Mouse (Mus musculus): Measurements from ENCODE around the gene Gchfr.

The Gchfr gene

GRCm38 (mm10) chr2:119166901-119167865 is at the start of gene Gchfr:
Gene Gchfr (plus strand): TSS chr2:119167773.
- DNase-seq (ENCODE audit: low read depth, low spot score): peak; percentile 61

GRCm38 (mm10) chr2:119136346-119136898 is 31.2 kb upstream of the Gchfr start:
- DNase-seq (ENCODE audit: low read depth, low spot score): no peak

DNA sequence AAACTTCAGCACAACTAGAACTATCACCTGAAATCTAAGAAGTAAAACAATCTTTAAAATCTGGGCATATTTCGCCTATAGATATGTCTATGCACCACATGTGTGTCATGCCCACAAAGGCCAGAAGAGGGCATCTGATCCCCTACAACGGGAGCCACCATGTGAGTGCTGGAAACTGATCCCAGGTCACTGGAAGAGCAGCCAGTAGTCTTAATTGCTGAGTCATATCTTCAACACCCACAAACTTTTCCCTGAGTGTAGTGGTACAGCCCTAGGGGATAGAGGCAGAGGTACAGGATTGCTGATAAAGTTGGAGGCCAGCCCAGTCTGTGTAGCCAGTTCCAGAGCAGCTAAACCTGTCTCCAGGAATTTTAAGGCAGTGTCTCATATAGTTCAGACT is 22.4 kb upstream of the Gchfr start:
- DNase-seq (ENCODE audit: low read depth, low spot score): no peak

GRCm38 (mm10) chr2:119146435-119146834 is 21.1 kb upstream of the Gchfr start:
- no peak for DNase-seq (ENCODE audit: low read depth, low spot score)

GRCm38 (mm10) chr2:119147160-119147678 is 20.4 kb upstream of the Gchfr start:
- DNase-seq (ENCODE audit: low read depth, low spot score): no peak

DNA sequence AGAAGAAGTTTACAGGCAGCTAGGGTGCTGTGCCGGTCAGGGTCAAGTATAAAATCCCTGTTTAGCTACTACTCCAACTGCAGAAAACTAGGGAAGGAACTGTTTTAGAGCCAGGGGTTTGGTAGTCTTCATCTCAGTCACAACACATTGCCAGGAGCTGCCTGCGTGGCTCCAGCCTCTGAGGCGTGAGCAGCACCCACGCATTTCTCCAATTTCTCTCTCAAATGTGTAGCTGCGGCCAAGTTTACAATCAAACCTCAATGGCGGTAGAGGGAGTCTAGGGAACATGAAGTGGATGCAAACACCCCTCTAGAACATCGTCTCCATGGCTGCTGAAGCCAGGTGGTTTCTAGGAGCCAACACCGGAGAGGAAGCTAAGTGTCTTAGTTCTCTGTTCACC is 19.8 kb upstream of the Gchfr start:
- no peak for DNase-seq (ENCODE audit: low read depth, low spot score)

GRCm38 (mm10) chr2:119152255-119152654 is 15.3 kb upstream of the Gchfr start:
- DNase-seq (ENCODE audit: low read depth, low spot score): no peak

GRCm38 (mm10) chr2:119154683-119155082 is 12.9 kb upstream of the Gchfr start:
- no peak for DNase-seq (ENCODE audit: low read depth, low spot score)

DNA sequence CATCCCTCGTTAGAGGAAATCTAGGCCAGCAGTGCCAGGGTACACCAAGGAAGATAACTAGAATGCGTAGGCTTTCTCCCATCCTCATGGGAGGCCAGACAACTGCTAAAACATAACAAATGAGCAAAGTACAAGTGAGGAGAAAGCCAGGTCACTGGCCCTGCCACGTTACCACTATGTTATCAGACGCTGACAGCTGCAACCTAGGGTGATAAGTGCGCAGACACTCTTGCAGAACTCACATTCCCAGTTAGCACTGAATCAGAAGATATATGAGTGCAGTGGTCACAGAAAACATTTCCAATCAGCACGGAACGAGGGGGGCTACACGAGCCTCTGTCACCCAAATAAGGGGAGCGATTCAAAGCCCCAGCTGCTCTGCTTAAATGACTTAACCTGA is 12.2 kb upstream of the Gchfr start:
- DNase-seq (ENCODE audit: low read depth, low spot score): no peak

DNA sequence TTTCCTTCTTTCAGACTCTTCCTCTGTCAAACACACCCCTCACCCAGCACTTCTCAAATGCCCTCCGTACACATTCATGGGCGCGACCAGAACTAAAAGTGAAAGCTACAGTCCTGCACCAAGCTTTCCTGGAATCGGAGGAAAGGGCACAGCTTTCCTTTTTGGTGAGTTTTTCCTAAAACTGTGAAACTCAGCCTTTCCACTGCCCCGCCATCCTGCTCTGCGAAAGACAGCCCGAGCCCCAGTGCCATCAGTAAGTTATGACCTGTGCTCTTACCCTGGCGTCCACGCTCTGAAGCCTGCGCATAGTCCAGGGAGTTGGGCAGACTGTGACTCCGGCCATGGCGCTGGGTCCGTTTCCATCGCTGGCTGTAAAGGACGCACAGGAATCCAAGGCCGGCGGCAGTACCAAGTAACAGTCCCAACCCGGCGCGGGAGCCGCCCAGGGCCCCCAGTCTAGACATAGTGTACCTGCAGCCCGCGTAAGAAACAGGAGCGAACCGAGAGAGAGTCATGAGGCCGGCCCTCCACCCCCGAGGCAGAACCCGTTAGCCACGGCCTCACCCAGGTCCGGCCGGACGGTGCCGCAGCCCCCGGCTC is 11.4 kb upstream of the Gchfr start:
- no peak for DNase-seq (ENCODE audit: low read depth, low spot score)

DNA sequence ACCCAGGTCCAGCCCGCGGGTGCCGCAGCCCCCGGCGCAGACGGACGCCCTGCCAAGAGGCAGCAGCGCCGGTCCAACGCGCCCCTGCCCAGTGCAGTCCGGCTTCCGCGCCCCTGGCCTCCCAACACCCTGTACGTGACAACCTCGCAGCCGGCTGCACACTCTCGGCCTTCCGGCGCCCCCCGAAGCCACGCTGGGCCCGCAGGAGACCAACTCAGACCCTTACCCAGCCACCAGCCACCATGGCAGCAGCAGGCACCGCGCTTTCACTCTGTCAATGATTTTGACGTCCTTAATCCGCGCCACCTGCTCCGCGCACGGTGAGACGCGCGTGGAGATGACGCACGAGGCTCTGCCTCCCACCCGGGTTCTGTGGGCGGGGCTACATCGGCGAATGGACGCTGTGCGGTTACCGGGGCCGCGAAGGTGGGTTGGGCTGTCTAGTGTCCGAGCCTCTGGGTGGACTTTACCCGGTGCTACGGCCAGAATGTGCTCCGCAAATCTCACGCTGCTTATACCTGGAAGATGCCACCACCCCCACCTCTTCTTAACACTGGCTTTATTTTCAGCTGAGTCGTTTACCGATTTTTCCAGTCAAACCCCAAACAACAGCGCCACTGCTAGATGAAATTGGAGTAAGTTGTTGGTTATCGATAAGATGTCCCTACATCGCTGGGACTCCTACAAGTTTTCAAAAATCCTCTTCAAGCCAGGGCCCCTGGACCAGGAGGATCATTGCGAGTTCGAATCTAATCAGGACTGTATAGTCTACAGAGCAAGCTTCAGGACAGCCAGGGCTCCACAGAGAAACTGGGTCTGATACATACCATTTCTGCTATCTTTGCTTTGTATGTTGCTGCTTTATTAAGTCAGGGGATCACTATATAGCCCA is 10.6 kb upstream of the Gchfr start, which contains the start of gene Rmdn3:
Rmdn3 (minus strand) TSS at position 354 of the 892 bp plus-strand sequence.
- DNase-seq (ENCODE audit: low read depth, low spot score): peak; percentile 96

GRCm38 (mm10) chr2:119157836-119158235 is 9.7 kb upstream of the Gchfr start:
- DNase-seq (ENCODE audit: low read depth, low spot score): no peak

DNA sequence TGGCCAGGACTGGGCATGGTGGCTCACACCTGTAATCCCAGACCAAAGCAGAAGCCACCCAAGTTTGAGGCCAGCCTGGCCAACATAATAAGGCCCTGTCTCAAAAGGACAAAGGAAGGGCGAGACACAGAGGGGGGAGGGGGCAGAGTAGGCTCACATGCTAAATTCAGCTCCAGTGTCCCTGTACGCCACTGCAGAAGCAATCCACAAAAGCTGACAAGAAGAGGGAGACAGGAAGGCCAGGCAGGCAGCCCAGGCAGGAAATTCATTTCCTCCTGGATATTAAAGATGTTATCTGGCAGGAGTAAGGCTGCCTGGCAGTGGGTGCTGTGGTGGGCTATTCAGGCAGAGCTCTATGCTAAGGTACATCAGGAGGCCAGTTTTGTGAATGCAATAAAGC is 6.3 kb upstream of the Gchfr start:
- no peak for DNase-seq (ENCODE audit: low read depth, low spot score)

- DNase-seq (ENCODE audit: low read depth, low spot score): no peak
These were observed 4.4 kb upstream of the Gchfr start for GRCm38 (mm10) chr2:119163135-119163534.

- no peak for DNase-seq (ENCODE audit: low read depth, low spot score)
These were observed 3.6 kb upstream of the Gchfr start for GRCm38 (mm10) chr2:119163999-119164398.

DNA sequence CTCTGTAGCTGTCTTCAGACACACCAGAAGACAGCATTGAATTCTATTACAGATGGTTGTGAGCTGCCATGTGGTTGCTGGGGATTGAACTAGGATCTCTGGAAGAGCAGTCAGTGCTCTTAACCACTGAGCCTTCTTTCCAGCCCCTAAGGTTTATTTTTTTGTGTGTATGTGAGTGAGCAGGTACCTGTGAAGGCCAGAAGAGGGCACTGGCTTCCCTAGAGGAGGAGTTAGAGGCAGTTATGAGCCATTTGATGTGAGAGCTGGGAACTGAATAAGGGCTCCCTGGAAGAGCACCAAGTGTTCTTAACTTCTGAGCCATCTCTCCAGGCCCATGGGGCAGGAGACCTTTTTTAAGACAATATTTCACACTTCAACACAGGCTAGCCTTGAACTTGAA is 2.2 kb upstream of the Gchfr start:
- no peak for DNase-seq (ENCODE audit: low read depth, low spot score)

DNA sequence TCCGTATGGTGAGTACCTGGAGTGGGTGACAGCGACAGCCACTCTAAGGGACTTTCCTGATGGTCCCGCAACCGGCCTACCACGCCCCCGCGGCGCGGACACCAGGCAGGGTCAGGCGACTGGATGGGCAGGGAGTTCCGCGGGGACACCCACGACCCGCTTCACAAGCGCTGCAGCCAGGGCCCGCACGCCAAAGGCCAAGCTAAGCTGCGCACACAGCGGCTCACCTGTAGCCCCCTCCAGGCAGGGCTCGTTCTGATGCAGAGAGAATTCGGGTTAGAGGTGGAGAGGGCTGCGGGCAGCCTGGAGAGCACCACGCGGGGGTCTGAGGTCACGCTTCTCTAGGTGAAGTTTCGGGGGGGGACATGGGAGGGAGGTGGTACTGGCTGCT is 288 bp downstream of the Gchfr start:
- no peak for DNase-seq (ENCODE audit: low read depth, low spot score)

DNA sequence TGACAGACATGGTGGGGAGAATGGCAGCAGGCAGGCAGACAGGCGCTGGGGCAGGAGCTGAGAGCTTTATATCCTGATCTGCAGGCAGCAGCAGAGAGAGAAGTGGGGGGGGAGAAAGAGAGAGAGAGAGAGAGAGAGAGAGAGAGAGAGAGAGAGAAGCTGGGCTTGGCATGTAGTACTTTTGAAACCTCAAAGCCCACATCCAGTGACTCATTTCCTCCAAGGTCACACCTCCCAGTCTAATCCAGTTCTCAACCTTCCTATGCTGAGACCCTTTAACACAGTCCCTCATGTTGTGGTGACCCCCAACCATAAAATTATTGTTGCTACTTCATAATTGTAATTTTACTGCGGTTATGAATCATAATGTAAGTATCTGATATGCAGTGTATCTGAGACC is 2.7 kb downstream of the Gchfr start:
- no peak for DNase-seq (ENCODE audit: low read depth, low spot score)

DNA sequence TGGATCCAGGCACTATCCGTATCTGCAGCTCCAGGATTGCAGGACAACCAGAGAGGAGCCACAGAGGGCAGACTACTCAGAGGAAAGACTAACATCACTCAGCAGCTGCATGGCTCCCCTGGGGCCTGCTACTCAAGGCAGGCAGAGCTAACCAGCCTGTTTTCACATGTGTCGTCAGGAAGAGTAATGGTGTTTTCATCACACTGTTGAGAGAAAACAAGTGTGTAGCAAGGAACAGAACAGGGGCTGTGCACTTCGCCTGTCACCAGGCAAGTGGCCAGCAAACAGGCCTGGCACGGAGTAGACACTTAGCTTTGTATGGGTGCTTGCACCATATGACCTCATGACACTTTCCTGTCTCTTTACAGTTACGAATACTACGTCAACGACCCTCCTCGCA is 4.0 kb downstream of the Gchfr start:
- DNase-seq (ENCODE audit: low read depth, low spot score): peak; percentile 72

DNA sequence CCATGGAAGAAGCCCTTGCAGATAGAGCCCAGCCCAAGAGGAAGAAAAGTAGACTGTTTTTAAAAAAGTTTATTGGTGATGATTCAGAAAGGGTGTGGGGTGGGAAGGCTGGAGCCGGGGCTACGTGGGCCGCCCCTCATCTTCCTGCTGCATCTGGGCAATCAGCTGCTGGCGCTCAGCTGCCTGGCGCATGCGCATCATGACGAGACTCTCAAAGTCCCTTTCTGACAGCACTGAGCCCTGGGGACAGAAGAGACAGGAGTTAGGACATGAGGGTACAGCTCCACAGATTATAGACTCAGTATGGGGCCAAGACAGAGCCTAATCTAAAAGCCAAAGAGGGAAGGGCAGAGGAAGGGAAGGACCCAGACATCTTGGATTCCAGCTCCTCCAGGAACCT is 4.9 kb downstream of the Gchfr start:
- no peak for DNase-seq (ENCODE audit: low read depth, low spot score)

DNA sequence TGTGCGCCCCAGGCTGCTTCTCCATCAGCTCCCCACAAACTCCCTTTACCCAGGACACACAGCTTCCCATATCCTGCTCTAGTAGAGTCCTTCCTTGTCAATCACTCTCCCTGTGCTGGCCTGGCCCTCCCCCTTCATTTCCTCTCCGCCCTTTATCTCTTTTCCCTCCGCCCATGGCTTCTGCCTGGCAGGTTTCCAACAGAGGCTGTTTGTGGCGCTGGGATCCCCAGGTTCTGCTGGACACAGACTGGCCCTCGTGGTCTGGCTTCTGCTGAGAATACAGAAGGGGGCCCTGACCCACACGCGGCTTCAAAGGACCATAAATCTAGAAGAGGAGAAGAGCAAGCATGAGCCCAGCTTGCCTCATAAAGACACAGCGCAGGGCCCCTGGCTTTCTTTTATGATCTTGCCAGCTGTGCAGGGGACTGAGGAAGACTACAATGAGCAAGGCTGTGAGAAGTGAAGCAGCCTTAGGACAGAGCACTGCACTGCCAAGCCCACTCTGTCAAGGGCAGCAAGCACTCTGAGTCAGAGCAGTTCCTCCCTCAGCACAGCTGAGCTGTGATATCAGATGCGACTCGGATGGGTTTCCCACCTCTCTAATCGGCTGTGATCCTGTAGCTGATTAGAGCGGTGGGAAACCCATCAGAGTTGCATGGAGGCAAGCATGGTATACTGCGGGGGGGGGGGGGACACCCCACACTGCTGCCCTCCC is 5.4 kb downstream of the Gchfr start:
- peak; percentile 72 for DNase-seq (ENCODE audit: low read depth, low spot score)

Data from mesoderm, embryonic 11.5 days (tissue).